Mouse (Mus musculus) spleen, adult 2 months (tissue): ENCODE data around the gene Tut7. TPM values are rescaled to one million over a fixed set of nuclear protein-coding genes. Genes with fewer than 3 reads are reported as not detected.
"Not testable (repeated sequence)": the region's sequence is repeated elsewhere in the genome, so short reads cannot be mapped to it uniquely, and the experiment has no call there.

ENCODE experiments used
- DNase-seq, 2 experiments: peaks; one replicate each; pipeline versions ENCODE4 v3.0.0 to v3.0.0-alpha.2; 2012 to 2021; ENCODE audit warnings: low spot score in 2 of 2, low read depth in 1 of 2
- H3K27ac ChIP-seq: fragments of 200-500 bp; 2 replicates; pipeline ENCODE4 v1.5.1; 2012; ENCODE audit warnings: low read length, inconsistent platforms; ENCODE audit not compliant: insufficient read depth
- H3K27me3 ChIP-seq: fragments of 200-500 bp; 2 replicates; pipeline ENCODE4 v1.6.1; 2012; ENCODE audit warnings: mild to moderate bottlenecking, moderate library complexity, low read length, inconsistent platforms; ENCODE audit not compliant: control insufficient read depth, insufficient read depth
- H3K36me3 ChIP-seq: fragments of 200-500 bp; 2 replicates; pipeline ENCODE4 v1.6.1; 2012; ENCODE audit warnings: mild to moderate bottlenecking, low read length, inconsistent platforms; ENCODE audit not compliant: control insufficient read depth, insufficient read depth
- H3K4me1 ChIP-seq: fragments of 200-500 bp; 2 replicates; pipeline ENCODE4 v1.6.1; 2011; ENCODE audit warnings: inconsistent platforms; ENCODE audit not compliant: control insufficient read depth, insufficient read depth, insufficient read length
- H3K4me3 ChIP-seq: fragments of 200-500 bp; 2 replicates; pipeline ENCODE4 v1.5.1; 2011; ENCODE audit warnings: mild to moderate bottlenecking, inconsistent platforms; ENCODE audit not compliant: insufficient read depth, insufficient read length; ENCODE audit errors: extremely low read depth
- CTCF ChIP-seq: fragments of 200-500 bp; IDR thresholded peaks from 2 replicates; pipeline ENCODE4 v1.5.1; 2011; ENCODE audit warnings: mild to moderate bottlenecking, inconsistent platforms; ENCODE audit not compliant: insufficient read depth, insufficient read length, insufficient replicate concordance; ENCODE audit errors: extremely low read depth
- POLR2A ChIP-seq: fragments of 200-500 bp; IDR thresholded peaks from 2 replicates; pipeline ENCODE4 v1.6.1; 2011; ENCODE audit warnings: low read depth, low read length, inconsistent platforms
- WGBS: fragments of 180-500 bp; shearing (Covaris S2); methylation state at CpG from one replicate; pipeline ENCODE4 v1.1.7; 2018; 5-methylcytosine and 5-hydroxymethylcytosine counted together
- polyA plus RNA-seq: library from polyadenylated mRNA; depleted of rRNA; stranded (reverse); fragments of >200 nt; gene quantifications from 2 replicates; pipeline ENCODE4 v1.2.3, GENCODE M21; 2012; rRNA removed

Tut7 gene
- polyA plus RNA-seq, 1 experiment: 22.2 TPM

DNA sequence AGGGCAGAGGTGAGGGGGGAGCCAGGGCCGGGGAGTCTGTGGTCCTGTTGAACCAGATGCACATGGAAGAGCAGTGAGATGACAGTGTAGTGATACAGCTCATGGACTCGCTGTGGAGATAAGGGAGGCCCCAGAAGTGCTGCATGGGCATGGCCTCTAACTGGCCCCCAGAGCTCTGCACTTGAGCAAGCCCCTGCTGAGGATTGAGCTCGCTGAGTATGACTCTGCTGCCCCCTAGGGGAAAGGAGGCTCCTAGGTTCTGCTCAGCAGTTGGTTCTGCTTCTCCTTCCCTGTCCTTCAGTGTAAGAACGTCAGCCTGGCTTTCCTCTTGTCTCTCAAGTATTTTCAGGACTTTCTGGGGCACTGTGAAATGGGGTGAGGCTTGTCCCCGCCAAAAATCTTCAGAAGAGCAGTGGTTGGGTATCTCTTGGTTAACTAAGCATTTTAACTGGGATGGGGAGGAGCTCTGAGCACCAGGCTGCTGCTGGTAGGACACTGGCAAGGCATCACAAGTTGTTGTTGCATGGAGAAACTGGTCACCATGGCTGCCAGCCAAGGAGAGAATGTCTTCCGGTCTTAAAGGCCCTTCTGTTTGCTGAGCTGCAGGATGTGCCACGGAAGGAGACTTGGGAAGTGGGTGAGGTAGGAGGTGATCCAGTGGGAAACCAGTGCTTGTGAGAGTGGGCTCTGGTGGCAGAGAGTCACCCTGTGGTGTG lies 94.4 kb downstream of the Tut7 start:
- Histone ChIP-seq H3K27ac (no peak overlapping the region), H3K36me3 (no peaks in the 10 kb centered on the region), H3K27me3 (no peaks in the 10 kb centered on the region), H3K4me1 (no peaks in the 10 kb centered on the region), H3K4me3 (no peak overlapping the region)
- peak; percentile 93 for TF ChIP-seq CTCF
- TF ChIP-seq POLR2A: no peak
- WGBS: 24% methylated on average over 7 of the region's 7 CpGs
- peak; percentile 57 to 76 for DNase-seq

GRCm38 (mm10) chr13:59726139-59726867 lies 96.6 kb downstream of the Tut7 start:
- 44% methylated on average over 29 of the region's 29 CpGs for WGBS
- no peak for DNase-seq
- Histone ChIP-seq H3K27ac (no peak overlapping the region), H3K4me1 (no peaks in the 10 kb centered on the region), H3K36me3 (no peaks in the 10 kb centered on the region), H3K27me3 (no peaks in the 10 kb centered on the region), H3K4me3 (no peak overlapping the region)
- no peak for TF ChIP-seq CTCF
- no peak for TF ChIP-seq POLR2A

DNA sequence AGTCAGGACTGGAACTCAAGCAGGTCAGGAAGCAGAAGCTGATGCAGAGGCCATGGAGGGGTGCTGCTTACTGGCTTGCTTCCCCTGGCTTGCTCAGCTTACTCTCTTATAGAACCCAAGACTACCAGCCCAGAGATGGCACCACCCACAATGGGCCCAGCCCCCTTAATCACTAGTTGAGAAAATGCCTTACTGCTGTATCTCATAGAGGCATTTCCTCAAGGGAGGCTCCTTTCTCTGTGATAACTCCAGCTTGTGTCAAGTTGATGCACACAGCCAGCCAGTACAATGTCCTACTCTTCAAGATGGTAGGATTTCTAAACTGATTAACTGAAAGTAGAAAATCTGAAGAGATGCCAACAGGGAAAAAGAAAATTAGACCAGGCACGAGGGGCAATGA lies 100.9 kb downstream of the Tut7 start:
- H3K36me3 ChIP-seq, DNase-seq, H3K4me3 ChIP-seq, H3K4me1 ChIP-seq, H3K27ac ChIP-seq, H3K27me3 ChIP-seq: not testable (repeated sequence)
- WGBS: 84% methylated on average over 1 of the region's 1 CpGs

Other genes with a start within 250 kb of the Tut7 start
- 5.1 and 5.4 TPM in 2 replicates for gene Agtpbp1, start 237.9 kb downstream of the Tut7 start, polyA plus RNA-seq
- gene Naa35, start 237.9 kb downstream of the Tut7 start, polyA plus RNA-seq: 11.7 and 16.2 TPM in 2 replicates
- gene Golm1, start 147.3 kb downstream of the Tut7 start, polyA plus RNA-seq: 6.1 and 6.6 TPM in 2 replicates
- not detected in 2 replicates for gene 4921517D22Rik, start 129.0 kb downstream of the Tut7 start, polyA plus RNA-seq
- gene Spata31d1a, start 112.8 kb downstream of the Tut7 start, polyA plus RNA-seq: not detected in 2 replicates
- gene Spata31d1b, start 110.9 kb downstream of the Tut7 start, polyA plus RNA-seq: not detected in 2 replicates
- gene Spata31d1d, start 91.4 kb downstream of the Tut7 start, polyA plus RNA-seq: not detected in 2 replicates
- gene 1700014D04Rik, start 76.4 kb downstream of the Tut7 start, polyA plus RNA-seq: 0.06 TPM in 1 of 2 replicates, not detected in the other
- 78.4 and 112 TPM in 2 replicates for gene Isca1, start 53.3 kb downstream of the Tut7 start, polyA plus RNA-seq
- not detected in 2 replicates for gene Gm49354, start 40.9 kb downstream of the Tut7 start, polyA plus RNA-seq